Mouse (Mus musculus): ENCODE results near the gene Polg2.

DNA sequence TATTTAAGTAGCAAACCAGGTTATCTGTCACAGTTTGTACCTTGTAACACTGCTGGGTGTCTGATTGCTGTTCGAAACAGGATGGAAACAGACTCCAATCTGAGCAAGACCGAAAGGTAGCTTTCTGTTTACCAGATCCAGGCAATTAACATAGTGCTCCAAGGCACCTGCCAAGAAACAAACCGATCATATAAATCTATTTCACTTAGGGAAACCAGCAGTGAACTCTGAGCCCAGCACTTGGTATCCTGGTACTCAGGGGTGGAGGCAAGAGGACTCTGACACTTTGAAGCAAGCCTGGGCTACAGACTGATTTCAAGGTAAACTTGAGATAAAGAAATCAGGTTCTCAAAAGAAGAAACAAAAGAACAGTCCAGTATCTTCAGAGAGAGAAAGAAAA is 1.9 kb downstream of the Polg2 start:
- TF ChIP-seq CTCF (IDR thresholded peaks at IDR 0.05) = no peak
- no peak for TF ChIP-seq EP300 (IDR thresholded peaks at IDR 0.05; ENCODE audit: insufficient read depth, low read depth, low read length)
- TF ChIP-seq POLR2A (IDR thresholded peaks at IDR 0.05; ENCODE audit: insufficient read depth, low read depth, low read length) = no peak

Measured in heart, adult 2 months (tissue).